Mouse (Mus musculus) MN1 (cell line): Measurements from ENCODE around the gene Tmem82.

Experiments used
- DNase-seq: peaks from one replicate; pipeline ENCODE4 v3.0.0-alpha.2; 2016; ENCODE audit warnings: low spot score

Gene Tmem82

DNA sequence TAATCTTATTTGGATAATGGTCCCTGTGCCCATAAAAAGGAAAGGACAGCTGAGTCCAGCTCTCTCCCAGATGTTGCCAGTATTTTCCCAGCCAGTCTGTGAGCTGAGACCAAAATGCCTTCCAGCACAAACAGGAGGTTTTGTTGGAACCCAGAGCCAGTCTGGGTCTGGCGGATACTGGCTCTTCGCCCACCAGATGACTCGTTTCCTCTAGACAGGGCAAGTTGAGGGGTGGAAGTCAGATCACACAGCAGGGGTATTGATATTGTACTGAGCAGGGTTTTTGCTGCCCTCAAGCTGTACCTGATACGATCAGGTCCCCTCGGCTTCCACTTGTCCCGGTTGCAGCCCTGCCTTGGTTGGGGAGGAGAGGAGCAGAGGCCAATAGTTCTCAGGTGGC lies 8.9 kb downstream of the Tmem82 start:
- no peak for DNase-seq

DNA sequence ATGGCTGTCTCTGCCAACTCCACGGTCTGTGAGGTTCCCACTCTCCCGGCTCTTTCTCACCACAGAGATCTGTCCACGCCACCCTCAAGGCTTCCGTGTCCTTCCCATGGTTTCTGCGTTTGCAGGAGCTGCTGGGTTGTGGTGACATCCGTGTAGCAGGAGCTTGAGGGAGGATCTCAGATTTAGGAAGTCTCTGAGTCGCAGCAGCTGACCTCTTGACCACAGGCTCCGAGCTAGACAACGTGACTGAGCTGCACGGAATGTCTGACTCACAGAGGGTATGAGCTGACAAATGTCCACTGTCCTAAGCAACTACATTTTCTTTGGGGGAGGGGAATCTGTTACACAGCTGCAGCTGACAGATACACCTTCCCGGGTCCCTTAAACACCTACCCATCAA lies 12.6 kb downstream of the Tmem82 start, which contains the start of gene Fblim1:
TSS of gene Fblim1 (minus strand) at position 236 of the 400 bp plus-strand sequence.
- DNase-seq: no peak

DNA sequence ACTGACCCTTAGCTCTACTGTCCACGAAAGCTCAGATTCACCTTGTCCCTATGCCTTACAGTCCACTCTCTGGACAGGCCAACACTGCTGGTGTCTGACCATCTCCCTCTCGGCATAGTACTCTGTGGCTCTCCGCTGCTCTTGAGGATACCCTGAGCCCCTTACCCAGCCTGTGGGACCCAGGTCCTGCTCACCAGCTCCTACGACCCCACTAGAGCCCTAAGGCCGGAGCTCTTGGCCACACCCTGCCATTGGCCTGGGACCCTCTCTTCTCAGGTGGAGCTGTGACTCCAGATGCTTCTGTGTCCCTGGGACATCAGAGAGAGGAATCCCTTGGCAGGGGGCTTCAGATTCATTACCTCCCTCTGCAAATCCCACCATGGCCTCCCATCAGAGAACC lies 13.0 kb downstream of the Tmem82 start:
- DNase-seq: no peak

DNA sequence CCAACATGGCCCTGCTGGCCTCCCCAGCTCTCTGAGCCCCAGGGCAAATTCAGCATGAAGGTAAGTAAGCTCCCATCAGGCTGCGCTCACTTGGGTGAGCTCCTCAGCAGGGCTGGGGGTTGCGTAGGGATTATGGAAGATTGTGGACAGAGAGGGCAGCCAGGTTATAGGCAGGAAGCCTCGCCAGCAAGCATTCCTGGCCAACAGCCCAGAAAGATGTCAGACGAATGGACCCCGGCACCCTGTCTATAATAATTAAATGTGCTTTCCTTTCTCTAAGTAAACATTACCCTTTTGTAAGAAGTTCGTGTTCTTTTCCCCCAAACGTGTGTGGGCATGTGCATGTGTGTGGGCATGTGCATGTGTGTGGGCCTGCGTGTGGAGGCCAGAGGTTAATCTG lies 13.9 kb downstream of the Tmem82 start:
- no peak for DNase-seq

DNA sequence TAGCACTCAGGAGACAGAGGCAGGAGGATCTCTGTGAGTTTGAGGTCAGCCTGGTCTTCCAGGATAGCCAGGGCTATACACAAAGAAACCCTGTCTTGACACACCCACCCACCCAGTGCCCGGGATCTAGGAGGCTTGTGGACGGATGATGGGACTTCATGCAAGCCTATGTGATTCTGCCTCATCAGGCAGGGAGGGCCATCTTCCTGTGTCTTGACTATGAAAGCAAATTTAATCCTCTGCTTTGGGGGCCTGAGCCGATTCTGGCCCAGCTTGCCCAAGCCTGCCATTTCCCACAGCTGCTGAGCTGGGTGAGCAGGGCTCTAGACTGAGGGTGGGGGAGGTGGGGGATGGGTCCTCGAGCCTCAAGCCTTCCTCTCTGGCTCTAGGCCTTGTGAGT lies 14.5 kb downstream of the Tmem82 start:
- DNase-seq: no peak

DNA sequence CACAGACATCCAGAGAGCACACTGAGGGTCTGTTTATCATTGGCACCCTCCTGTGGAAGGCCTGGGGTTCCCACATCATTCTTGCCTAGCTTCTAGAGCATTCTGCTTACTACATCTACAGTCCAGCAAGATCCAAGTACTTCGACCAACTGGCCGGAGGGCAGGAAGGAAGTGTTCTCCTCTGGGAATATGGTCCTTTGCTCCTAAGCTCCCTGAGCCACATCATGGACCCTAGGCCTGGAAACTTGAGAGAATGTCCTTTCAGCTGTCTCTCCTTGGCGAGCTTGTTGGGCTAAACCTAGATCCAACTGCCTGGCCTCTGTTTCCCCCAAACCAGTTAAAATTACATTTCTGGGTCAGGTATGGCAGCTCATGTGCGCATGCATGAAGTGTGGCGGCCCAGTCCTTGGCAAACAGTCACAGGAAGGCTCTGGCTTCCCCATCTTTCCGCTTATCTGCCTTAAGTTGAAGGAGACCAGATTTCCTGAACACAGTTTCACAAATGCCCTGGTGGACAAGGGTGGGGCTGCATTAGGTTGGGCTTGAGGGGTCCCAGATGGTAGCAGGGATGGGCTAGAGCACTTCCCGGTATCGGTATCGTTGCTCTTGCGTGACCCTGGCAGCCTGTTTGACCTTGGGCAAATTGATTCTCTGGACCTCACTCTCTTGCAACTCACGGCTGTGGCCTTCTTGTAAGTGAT lies 15.8 kb downstream of the Tmem82 start:
- no peak for DNase-seq

DNA sequence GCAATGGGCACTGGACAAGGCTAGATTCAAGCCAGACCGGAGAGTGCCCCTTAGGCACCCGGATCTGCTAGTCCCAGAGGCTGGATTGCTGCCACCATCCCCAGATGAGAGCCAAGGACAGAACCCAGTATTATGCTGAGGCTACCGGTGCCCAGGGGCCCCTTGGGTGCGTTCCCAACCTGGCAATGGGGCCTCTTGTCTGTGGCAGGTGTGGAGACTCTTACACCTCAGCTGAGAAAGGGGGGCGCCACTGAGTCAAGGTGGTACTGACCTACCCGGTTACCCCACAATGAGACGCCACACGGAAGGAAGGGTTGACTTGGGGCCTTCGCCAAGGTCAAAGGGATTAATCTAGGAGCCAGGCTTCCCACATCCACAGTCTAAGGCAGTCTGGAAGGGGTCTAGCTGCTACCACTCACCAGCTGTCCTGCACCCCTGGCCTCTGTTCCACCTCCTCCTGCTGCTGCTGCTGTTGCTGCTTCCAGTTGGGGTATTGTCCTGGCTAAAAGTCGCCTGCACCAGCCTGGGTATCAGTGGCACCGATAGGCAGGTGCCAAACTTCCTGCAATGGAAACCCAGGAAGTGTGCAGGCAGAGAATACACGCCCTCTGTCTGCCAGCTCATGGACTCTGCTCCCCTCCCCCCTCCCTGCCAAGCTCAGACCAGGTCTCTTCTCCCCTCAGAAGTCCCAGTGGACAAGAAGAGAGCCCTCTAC lies 17.1 kb downstream of the Tmem82 start:
- DNase-seq: no peak

DNA sequence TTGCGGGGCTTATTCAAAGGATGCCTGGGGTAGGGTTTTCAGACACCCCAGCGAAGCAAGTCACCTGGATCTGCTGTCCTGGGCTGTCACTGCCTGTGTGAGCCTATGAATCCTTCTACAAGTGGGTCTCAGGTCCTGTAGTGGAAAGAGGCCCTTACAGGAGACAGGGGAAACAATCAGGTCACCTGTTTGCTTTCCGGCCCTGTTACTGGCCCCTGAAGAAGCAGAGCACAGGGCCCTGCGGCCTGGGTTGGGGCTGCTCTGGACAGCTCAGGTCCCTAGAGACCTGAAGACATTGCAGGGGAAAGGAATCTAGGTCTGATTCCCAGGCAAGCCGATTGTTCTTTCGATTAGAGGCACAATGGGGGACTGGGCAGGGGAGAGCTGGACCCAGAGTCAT lies 18.1 kb downstream of the Tmem82 start:
- DNase-seq: peak; percentile 60

DNA sequence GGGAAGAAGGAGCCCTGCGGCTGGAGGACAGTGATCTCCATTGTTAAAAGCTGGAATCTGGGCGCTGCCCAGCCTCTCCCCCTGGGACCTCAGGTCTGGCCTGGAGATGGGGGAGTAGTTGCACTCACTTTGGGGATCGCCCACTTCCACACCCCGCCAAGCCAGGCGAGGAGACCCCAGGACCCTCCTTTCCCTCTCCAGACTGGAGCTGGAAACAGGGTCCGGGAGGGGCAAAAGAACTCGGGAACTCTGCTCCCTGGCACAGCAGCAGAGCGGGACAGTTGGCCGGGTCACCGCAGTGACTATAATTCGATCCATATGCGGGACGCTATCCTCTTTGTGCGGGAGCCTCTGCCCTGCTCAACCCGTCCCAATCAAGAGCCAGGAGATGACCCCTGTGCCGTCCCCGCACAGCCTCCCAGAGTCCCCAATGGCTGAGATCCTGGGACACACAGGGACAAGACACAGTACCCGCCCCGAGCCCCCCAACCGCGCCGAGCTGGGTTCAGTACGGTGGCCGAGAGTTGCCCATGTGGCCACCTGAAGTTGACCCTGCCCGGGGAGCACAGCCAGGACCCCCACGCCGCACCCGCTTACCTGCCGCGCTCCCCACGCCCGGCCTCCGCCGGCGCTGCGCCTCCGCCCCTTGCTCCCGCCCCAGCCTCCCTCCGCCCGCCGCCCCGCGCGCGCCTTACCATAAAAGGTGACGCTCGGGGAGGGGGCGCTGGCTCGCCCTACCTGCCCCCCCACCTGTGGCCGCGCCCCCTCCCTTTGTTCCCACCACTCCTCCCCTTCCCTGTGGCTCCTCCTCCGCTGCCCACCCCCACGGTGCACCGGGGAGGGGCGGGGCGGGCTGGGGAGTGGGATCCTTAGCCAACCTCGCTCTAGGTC lies 18.9 kb downstream of the Tmem82 start:
- DNase-seq: peak; percentile 31

DNA sequence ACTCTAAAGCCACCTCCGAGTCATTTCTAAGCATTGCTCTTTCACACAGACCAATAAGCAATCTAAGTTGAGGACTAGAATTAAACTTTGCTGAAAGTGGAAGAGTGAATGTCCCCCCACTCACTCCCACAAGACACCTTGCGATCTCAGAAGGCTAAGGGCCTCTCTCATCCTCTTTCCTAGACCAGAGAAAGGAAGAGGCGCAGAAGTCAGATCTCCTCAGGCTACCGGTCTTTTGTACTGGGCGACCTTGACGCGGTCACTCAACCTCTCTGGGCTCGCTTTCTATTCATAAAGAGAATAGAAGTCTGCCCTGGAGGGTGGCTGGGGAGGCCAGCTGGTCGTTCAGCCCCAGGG lies 19.6 kb downstream of the Tmem82 start:
- no peak for DNase-seq

DNA sequence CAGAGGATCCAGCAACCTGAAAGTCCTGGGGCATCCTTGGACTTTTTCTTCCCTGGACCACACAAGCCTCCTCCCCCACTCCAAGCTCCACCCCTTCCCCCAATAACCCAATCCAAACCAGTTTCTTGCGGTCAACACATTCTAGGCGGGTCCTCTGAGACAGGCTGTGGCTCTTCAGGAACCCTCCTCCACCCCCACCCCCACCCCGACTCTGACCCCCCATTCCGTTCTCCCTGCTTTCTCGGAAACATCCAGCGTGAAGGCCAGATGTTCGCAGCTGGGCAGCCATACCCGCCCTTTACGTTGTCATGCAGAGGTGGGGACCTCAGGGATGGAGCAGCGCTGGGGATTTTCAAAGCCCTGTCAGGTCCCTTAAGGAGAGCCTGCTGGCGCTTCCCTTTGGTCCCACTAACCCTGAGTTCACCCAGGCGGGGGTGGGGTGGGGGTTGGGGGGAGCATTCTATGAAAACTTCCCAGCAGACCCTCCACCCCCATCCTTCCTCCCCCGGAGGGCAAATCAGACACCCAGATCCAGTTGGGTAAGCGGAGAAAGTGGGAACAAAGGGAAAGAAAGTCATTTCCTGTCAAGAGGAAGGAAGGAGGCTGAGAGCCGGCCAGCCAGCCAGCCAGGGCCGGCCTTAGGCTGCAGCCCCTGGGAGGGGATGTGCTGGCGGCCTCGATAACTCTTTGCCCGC lies 20.1 kb downstream of the Tmem82 start:
- no peak for DNase-seq

DNA sequence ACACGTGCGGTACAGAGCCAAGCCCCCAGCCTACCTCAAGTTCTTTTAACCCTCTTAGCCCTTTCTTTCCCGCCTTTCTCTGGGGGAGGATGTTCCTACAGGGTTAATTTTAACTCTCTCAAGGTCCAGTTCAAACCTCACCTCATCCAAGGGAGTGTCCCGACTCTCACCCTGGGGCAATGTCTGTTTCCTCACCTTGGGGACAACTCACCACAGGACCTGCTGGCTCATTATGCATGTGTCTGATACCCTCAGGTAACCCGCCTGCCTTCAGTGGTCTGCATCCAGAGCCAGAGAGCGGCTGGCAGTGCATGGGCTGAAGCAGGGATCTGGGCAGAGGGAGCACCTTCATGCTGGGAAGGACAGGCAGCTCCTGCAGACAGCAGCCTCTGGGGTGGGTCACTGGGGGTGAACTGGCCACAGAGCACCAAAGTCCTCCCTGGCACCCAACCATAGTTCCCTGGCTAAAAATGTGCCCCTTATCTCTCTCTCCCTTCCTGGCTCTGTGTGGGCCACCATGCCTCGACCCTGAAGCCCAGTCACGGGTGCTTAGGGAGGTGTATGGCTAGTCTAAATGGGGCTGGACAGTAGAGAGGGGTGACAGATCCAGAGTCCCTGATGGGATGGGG lies 21.6 kb downstream of the Tmem82 start:
- DNase-seq: no peak

DNA sequence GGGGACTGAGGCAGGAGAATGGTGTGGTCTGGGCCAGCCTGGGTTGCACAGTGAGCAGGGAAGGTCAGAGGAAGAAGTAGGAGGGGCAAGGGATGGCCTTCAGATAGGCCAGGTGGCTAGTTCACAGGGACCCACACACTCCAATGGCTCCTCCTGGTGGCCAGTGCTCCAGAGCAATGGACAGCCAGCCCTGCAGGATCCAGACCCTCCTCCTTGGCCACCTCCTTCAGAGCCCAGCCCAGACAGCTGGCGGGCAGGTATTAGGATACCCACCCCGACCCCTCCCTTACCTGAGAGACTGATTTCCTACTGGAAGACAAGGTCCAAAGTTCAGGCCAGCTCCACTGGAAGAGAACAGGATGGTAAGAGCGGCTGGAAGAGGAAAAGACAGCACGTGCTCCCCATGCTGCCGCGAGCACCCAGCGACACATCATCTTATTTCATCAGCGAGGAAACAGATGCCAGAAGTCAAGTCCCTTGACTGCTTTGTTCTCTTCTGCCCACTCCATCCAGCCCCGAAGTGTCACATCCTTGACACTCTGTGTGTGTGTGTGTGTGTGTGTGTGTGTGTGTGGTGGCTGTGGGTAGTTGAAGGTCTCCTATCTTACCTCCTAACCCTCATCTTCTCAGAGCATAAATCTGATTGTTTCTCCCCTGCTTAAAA lies 22.7 kb downstream of the Tmem82 start:
- DNase-seq: no peak

DNA sequence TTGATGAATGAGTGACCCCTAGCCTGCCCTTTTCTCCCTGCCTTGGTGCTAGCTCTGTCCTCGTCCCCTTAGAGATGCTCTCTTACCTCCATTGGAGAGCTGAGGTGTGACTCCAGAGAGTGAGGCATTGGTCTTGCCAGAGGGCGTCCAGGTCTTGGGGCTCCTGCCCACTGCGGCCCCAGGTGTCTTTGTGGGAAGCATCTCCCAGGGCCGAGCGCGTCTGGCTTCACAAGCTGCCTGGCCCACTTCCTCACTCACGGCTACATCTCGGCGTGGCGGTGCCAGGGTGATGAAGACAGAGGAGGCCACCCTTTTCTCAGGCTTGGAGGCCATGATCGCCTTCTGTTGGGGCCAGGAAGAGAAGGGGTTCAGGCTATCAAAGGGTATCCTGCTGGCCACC lies 23.3 kb downstream of the Tmem82 start:
- no peak for DNase-seq

DNA sequence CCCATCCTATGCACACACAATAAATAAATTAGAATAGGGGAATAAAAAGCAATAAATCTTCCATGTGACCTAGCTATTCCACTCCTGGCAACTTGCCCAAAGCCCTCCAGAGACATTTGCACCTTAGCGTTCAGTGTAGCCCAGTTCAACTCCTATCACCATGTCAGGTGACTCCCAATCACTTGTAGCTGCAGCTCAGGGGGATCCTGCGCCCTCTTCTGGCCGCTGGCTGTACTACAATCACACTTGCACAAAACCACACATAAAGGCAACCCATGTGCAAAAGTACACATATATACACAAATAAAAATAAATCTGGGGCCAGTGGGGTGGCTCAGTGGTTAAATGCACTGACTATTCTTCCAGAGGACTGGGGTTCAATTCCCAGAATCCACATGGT lies 26.9 kb downstream of the Tmem82 start:
- DNase-seq: no peak

DNA sequence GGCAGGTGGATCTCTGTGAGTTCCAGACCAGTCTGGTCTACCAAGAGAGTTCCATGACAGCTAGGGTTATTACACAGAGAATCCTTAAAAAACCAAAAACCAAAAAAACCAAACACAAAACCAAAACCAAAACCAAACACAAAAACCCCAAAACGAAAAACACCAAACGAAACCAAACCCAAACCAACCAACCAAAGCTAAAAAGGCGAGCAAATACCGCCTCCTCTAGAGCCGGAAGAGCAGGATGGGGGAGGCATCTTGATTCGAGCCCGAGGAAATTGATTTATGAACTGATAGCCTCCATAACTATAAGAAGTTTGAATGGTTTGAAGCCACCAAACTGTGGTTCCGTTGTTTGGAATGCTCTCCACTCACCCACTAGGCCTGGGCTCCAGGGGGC lies 34.5 kb downstream of the Tmem82 start:
- no peak for DNase-seq

DNA sequence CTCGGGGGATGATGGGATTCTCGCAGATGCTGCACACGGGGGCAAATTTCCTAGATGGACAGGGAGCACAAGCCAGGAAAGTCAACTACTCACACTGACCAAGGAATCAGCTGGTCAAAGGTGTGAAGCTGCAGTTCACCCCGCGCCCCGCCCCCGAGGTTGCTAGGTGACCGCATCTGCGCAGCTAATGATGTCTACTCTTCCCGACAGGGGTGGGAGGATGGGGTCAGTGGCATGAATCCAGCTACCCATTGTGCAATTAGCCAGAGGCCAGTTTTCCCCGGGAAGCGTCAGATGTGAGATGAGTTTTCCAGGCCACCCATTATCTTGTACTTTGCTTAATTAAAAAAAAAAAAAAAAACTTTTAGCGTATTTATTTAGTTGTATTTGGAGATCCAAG lies 37.4 kb downstream of the Tmem82 start:
- DNase-seq: peak; percentile 47

DNA sequence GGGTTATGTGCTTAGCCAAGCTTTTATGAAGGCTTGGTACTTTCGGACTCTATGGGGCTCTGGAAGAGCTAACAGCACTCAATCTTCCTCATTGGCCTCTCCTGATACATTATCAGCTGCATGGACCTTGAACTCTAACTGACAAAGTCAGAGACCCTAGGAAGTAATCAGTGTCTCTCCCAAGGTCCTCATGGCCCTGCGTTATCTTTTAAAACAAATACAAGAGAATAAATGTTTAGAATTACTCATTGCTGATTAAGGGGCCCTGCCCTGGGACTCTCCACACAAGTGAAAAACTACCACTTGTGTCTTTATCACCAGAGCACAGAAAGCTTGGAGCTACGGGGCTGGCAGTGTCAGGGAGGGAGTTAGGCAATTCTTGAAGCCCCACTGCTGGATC lies 39.6 kb downstream of the Tmem82 start:
- DNase-seq: no peak

DNA sequence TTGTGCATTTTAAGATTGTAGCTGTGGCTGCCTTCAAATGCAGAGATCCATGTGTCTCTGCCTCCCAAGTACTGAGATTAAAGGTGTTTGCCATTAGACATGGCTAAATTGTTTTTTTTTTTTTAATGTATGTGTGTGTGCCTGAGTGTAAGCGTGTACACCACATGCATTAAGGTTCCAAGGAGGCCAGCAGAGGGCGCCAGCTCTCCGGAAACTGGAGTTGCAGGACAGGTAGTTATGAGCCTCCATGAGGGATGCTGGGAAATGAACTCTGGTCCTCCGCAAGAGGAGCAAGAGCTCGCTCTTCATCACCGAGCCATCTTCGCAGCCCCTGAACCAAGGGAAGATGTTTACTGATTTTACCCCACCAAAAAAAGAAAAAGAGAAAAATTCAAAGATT lies 41.6 kb downstream of the Tmem82 start:
- DNase-seq: no peak

DNA sequence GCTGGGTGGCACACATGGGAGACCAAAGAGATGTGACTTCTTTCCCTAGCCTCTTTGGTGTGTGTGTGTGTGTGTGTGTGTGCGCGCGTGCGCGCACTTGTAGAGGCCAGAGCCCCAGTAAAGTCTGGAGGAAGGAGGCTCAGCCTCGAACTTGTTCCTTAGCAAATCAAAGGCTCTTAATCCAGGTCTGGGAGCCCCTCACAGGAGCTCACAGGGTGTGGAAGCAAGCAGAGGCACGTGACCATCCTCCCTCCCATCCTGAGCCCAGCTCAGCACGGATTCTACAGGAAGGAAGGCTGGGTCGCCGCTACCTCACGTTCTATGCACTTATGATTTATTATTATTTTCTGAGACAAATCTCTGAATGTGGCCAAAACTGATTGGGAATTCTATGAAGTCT lies 42.0 kb downstream of the Tmem82 start:
- no peak for DNase-seq
